Mouse (Mus musculus) embryonic facial prominence, embryonic 13.5 days (tissue): ENCODE results near the gene Cacna1i. TPM values are rescaled to one million over a fixed set of nuclear protein-coding genes. Genes with fewer than 3 reads are reported as not detected.

ENCODE experiments used
- ATAC-seq: fragments of 200-750 bp; cut with Nextera tagmentation; 2 replicates; pipeline ENCODE4 v1.8.0; 2017; ENCODE audit warnings: low read depth; ENCODE audit not compliant: insufficient number of reproducible peaks, insufficient read depth, low FRiP score, low TSS enrichment
- H3K27ac ChIP-seq: fragments of 300-500 bp; sonication (generic); 2 replicates; pipeline ENCODE4 v1.5.1; 2015; ENCODE audit warnings: moderate library complexity, mild to moderate bottlenecking, inconsistent platforms
- H3K27me3 ChIP-seq: fragments of 300-500 bp; sonication (generic); 2 replicates; pipeline ENCODE4 v1.6.1; 2015; ENCODE audit warnings: mild to moderate bottlenecking, inconsistent platforms
- H3K36me3 ChIP-seq: fragments of 300-500 bp; sonication (generic); 2 replicates; pipeline ENCODE4 v1.6.1; 2015; ENCODE audit warnings: mild to moderate bottlenecking, inconsistent platforms
- H3K4me1 ChIP-seq: fragments of 300-500 bp; sonication (generic); 2 replicates; pipeline ENCODE4 v1.6.1; 2015; ENCODE audit warnings: inconsistent platforms
- H3K4me2 ChIP-seq: fragments of 300-500 bp; sonication (generic); 2 replicates; pipeline ENCODE4 v1.6.1; 2015; ENCODE audit warnings: moderate library complexity, mild to moderate bottlenecking, inconsistent platforms
- H3K4me3 ChIP-seq: fragments of 300-500 bp; sonication (generic); 2 replicates; pipeline ENCODE4 v1.5.1; 2015; ENCODE audit warnings: mild to moderate bottlenecking, inconsistent platforms
- H3K9ac ChIP-seq: fragments of 300-500 bp; sonication (generic); 2 replicates; pipeline ENCODE4 v1.6.1; 2015; ENCODE audit warnings: mild to moderate bottlenecking, inconsistent platforms
- H3K9me3 ChIP-seq: fragments of 300-500 bp; sonication (generic); 2 replicates; pipeline ENCODE4 v1.6.1; 2016; ENCODE audit warnings: inconsistent platforms
- WGBS: fragments of 180-500 bp; shearing (Covaris S2); methylation state at CpG from one replicate; pipeline ENCODE4 v1.1.7; 2015; ENCODE audit warnings: mixed read lengths; 5-methylcytosine and 5-hydroxymethylcytosine counted together
- polyA plus RNA-seq: library from polyadenylated mRNA; unstranded; fragments of >200 nt; fragmentation: Nextera tagmentation; extraction: Ambion mirVana; gene quantifications from 2 replicates; pipeline ENCODE4 v1.2.1, GENCODE M21; 2015

The Cacna1i gene
- polyA plus RNA-seq, 1 experiment from 2014 or later = not detected

GRCm38 (mm10) chr15:80278121-80278759, 8.8 kb upstream of the Cacna1i start:
- H3K9ac ChIP-seq = no peak overlapping the region
- H3K4me2 ChIP-seq = no peak overlapping the region
- no peak overlapping the region for H3K27ac ChIP-seq
- H3K27me3 ChIP-seq = peaks cover 40% of the 10 kb centered on the region
- H3K4me1 ChIP-seq = no peaks in the 10 kb centered on the region
- no peak overlapping the region for H3K4me3 ChIP-seq
- WGBS = 62% methylated on average over 5 of the region's 5 CpGs
- no peak for ATAC-seq
- H3K36me3 ChIP-seq = no peaks in the 10 kb centered on the region
- no peaks in the 10 kb centered on the region for H3K9me3 ChIP-seq

GRCm38 (mm10) chr15:80279053-80279452, 8.0 kb upstream of the Cacna1i start:
- Histone ChIP-seq H3K4me3 (no peak overlapping the region), H3K27ac (no peak overlapping the region), H3K9ac (no peak overlapping the region), H3K4me2 (no peak overlapping the region), H3K4me1 (no peaks in the 10 kb centered on the region), H3K9me3 (no peaks in the 10 kb centered on the region), H3K27me3 (peaks cover 48% of the 10 kb centered on the region), H3K36me3 (no peaks in the 10 kb centered on the region)
- ATAC-seq = no peak
- WGBS = 89% methylated on average over 2 of the region's 2 CpGs

- no peak for ATAC-seq
- no peaks in the 10 kb centered on the region for H3K36me3 ChIP-seq
- H3K4me3 ChIP-seq = no peak overlapping the region
- H3K27me3 ChIP-seq = peaks cover 60% of the 10 kb centered on the region
- H3K4me2 ChIP-seq = no peak overlapping the region
- WGBS = 23% methylated on average over 6 of the region's 6 CpGs
- H3K4me1 ChIP-seq = no peaks in the 10 kb centered on the region
- H3K9ac ChIP-seq = no peak overlapping the region
- H3K27ac ChIP-seq = no peak overlapping the region
- H3K9me3 ChIP-seq = no peaks in the 10 kb centered on the region
Observed at GRCm38 (mm10) chr15:80280646-80281045, 6.4 kb upstream of the Cacna1i start.

- H3K27me3 ChIP-seq = peaks cover 94% of the 10 kb centered on the region
- no peaks in the 10 kb centered on the region for H3K9me3 ChIP-seq
- ATAC-seq = no peak
- H3K4me2 ChIP-seq = peak overlapping the region; percentile 94
- H3K27ac ChIP-seq = no peak overlapping the region
- H3K36me3 ChIP-seq = no peaks in the 10 kb centered on the region
- H3K4me1 ChIP-seq = peaks cover 13% of the 10 kb centered on the region
- 1% methylated on average over 23 of the region's 23 CpGs for WGBS
- H3K9ac ChIP-seq = peak overlapping the region; percentile 51; the same call in 1 of the 2 replicates
- H3K4me3 ChIP-seq = peak overlapping the region; percentile 52
Observed at GRCm38 (mm10) chr15:80288036-80288435, 998 bp downstream of the Cacna1i start.

GRCm38 (mm10) chr15:80289436-80289835, 2.4 kb downstream of the Cacna1i start:
- H3K27ac ChIP-seq = no peak overlapping the region
- H3K4me1 ChIP-seq = peaks cover 13% of the 10 kb centered on the region
- no peak overlapping the region for H3K9ac ChIP-seq
- no peaks in the 10 kb centered on the region for H3K9me3 ChIP-seq
- no peak for ATAC-seq
- H3K4me2 ChIP-seq = no peak overlapping the region
- WGBS = 5% methylated on average over 10 of the region's 10 CpGs
- H3K4me3 ChIP-seq = no peak overlapping the region
- H3K27me3 ChIP-seq = peaks cover 80% of the 10 kb centered on the region
- no peaks in the 10 kb centered on the region for H3K36me3 ChIP-seq

GRCm38 (mm10) chr15:80297146-80297545, 10.1 kb downstream of the Cacna1i start:
- H3K4me2 ChIP-seq = no peak overlapping the region
- peaks cover 5% of the 10 kb centered on the region; the same call in 1 of the 2 replicates for H3K9me3 ChIP-seq
- H3K36me3 ChIP-seq = no peaks in the 10 kb centered on the region
- no peak for ATAC-seq
- no peak overlapping the region for H3K27ac ChIP-seq
- no peak overlapping the region for H3K9ac ChIP-seq
- no peak overlapping the region for H3K4me3 ChIP-seq
- H3K4me1 ChIP-seq = no peaks in the 10 kb centered on the region
- 100% methylated on average over 1 of the region's 1 CpGs for WGBS
- H3K27me3 ChIP-seq = peaks cover 3% of the 10 kb centered on the region

- no peak overlapping the region for H3K4me2 ChIP-seq
- H3K27me3 ChIP-seq = peaks cover 7% of the 10 kb centered on the region; the same call in 1 of the 2 replicates
- H3K9ac ChIP-seq = no peak overlapping the region
- no peaks in the 10 kb centered on the region for H3K4me1 ChIP-seq
- no peak overlapping the region for H3K27ac ChIP-seq
- H3K36me3 ChIP-seq = no peaks in the 10 kb centered on the region
- WGBS = 78% methylated on average over 14 of the region's 14 CpGs
- no peaks in the 10 kb centered on the region for H3K9me3 ChIP-seq
- no peak for ATAC-seq
- no peak overlapping the region for H3K4me3 ChIP-seq
Observed at GRCm38 (mm10) chr15:80303779-80304178, 16.7 kb downstream of the Cacna1i start.

GRCm38 (mm10) chr15:80304188-80304587, 17.1 kb downstream of the Cacna1i start:
- no peak overlapping the region for H3K9ac ChIP-seq
- H3K4me1 ChIP-seq = no peaks in the 10 kb centered on the region
- no peaks in the 10 kb centered on the region for H3K9me3 ChIP-seq
- no peak overlapping the region for H3K4me2 ChIP-seq
- 83% methylated on average over 12 of the region's 12 CpGs for WGBS
- no peak overlapping the region for H3K4me3 ChIP-seq
- no peak for ATAC-seq
- H3K27me3 ChIP-seq = peaks cover 7% of the 10 kb centered on the region; the same call in 1 of the 2 replicates
- no peak overlapping the region for H3K27ac ChIP-seq
- no peaks in the 10 kb centered on the region for H3K36me3 ChIP-seq

- Histone ChIP-seq H3K9me3 (no peaks in the 10 kb centered on the region), H3K36me3 (no peaks in the 10 kb centered on the region), H3K27me3 (peaks cover 7% of the 10 kb centered on the region; the same call in 1 of the 2 replicates), H3K9ac (no peak overlapping the region), H3K4me3 (no peak overlapping the region), H3K27ac (no peak overlapping the region), H3K4me1 (no peaks in the 10 kb centered on the region), H3K4me2 (no peak overlapping the region)
- no peak for ATAC-seq
- 42% methylated on average over 8 of the region's 8 CpGs for WGBS
Observed at GRCm38 (mm10) chr15:80306146-80306545, 19.1 kb downstream of the Cacna1i start.

- Histone ChIP-seq H3K36me3 (no peaks in the 10 kb centered on the region), H3K9ac (no peak overlapping the region), H3K4me3 (no peak overlapping the region), H3K27ac (no peak overlapping the region), H3K4me1 (peaks cover 6% of the 10 kb centered on the region; the same call in 1 of the 2 replicates), H3K9me3 (no peaks in the 10 kb centered on the region), H3K4me2 (no peak overlapping the region), H3K27me3 (no peaks in the 10 kb centered on the region)
- no peak for ATAC-seq
- 39% methylated on average over 7 of the region's 7 CpGs for WGBS
Observed at GRCm38 (mm10) chr15:80314731-80315130, 27.7 kb downstream of the Cacna1i start.

- WGBS = 82% methylated on average over 6 of the region's 6 CpGs
- Histone ChIP-seq H3K27me3 (no peaks in the 10 kb centered on the region), H3K36me3 (no peaks in the 10 kb centered on the region), H3K27ac (no peak overlapping the region), H3K4me3 (no peak overlapping the region), H3K9me3 (no peaks in the 10 kb centered on the region), H3K4me1 (peaks cover 6% of the 10 kb centered on the region; the same call in 1 of the 2 replicates), H3K4me2 (no peak overlapping the region), H3K9ac (no peak overlapping the region)
- no peak for ATAC-seq
Observed at GRCm38 (mm10) chr15:80316966-80317634, 30.1 kb downstream of the Cacna1i start.
